Mouse (Mus musculus): ENCODE measurements around the gene C77080.

- TF ChIP-seq CTCF (IDR thresholded peaks at IDR 0.05; ENCODE audit: borderline replicate concordance, insufficient read depth, low read depth, low read length) = no peak
- TF ChIP-seq POLR2A (IDR thresholded peaks at IDR 0.05; ENCODE audit: borderline replicate concordance, insufficient read depth, low read length) = no peak
These were observed 43.1 kb upstream of the C77080 start for GRCm38 (mm10) chr4:129304306-129304705.
